Mouse (Mus musculus) v-Abl transformed pro-B cells (cell line): ENCODE measurements around the gene Armc2.

Experiments
- in situ Hi-C, 2 experiments: fragments of 400-800 bp; cut with MboI; formaldehyde crosslinking; loops; one replicate each; pipeline ENCODE4 v1.15.1; 2025; ENCODE audit not compliant: unreplicated experiment in 2 of 2

Armc2 gene

GRCm38 (mm10) chr10:42018016-42018949 lies at the start of gene Armc2:
Armc2 (minus strand) TSS chr10:42018442.
- in situ Hi-C loops = no loop called here

DNA sequence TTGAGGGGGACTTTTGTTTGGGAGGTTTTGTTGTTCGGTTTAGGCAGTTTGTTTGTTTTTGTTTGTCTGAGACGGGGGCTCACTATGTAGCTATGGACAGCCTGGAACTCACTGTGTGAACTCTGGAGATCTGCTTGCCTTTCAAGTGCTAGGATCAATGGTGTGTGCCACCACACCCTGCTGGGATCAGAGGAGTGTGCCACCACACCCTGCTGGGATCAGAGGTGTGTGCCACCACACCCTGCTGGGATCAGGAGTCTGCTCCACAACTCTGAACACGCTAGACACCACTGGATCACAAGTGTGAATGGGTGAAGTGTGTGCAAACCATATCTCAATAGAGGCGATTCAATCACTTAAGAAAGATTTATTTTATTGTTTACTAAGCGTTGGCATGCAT lies 46.2 kb upstream of the Armc2 start:
- in situ Hi-C loops = no loop called here

- in situ Hi-C loops = no loop called here
These were observed 41.3 kb upstream of the Armc2 start for GRCm38 (mm10) chr10:42059522-42059921.

GRCm38 (mm10) chr10:42057746-42058145 lies 39.5 kb upstream of the Armc2 start:
- in situ Hi-C loops = no loop called here

GRCm38 (mm10) chr10:42057231-42057601 lies 39.0 kb upstream of the Armc2 start:
- in situ Hi-C loops = no loop called here

- in situ Hi-C loops = no loop called here
These were observed 38.4 kb upstream of the Armc2 start for GRCm38 (mm10) chr10:42056486-42057230.

DNA sequence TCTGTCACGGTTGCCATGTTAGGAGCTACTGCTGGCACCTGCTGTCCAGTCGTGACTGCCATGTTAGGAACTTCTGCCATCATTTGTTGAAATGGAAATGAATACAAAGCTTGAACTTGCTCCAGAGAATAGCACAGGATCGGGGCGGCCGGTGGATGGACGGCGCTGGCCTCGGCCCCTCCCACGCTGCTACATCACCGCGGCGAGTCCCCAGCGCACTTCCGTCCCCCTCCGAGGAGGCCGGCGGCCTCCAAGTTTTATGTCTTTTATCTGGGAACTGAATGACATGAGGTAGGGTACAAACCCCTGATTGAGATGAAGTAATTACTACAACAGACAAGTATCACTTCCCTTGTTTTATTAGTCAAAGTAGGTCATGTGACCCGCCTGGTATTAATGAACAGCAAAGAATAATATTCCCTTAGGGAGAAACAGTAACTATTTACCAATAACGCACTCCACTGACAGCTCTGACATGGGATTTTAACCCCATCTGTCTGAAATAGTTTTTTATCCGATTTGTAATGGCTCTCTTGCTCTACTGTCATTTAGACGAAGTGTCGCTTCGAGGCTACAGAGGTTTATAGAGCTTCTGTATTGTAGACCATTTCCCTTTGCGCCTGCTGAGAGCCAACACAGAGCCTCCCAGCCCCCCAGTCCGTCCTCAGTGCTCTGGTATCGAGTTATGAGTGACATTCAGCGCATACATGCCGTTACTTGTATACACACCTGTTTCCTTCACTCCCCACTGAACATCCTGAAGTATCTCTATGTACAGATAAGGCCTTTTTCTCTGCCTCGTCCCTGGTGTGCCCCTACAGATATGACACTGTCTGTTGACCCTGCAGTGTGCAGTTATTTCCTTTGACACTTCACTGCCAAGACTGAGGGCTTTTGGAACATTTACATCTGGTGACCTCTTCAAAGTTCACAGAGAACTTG lies 37.3 kb upstream of the Armc2 start:
- in situ Hi-C loops = no loop called here

- in situ Hi-C loops = no loop called here
These were observed 32.8 kb upstream of the Armc2 start for GRCm38 (mm10) chr10:42051069-42051468.

DNA sequence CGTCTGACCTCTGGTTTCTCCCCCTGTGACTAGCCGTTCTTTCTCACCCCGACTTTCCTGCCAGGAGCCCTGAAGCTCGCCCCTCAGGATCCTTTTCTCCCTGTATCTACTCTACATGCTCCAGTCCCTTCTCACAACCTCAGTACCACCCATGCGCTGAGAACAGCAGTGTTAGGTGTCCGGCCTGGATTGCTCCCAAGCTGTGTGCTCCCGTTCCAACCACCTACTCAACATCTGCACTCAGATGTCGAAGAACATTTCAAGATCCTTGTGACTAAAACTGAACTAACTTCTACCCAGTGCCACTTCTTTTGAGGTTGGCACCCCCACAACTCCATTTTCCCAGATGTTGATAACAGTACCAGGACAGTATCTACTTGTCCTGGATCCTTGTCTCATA lies 30.4 kb upstream of the Armc2 start:
- in situ Hi-C loops = no loop called here

- in situ Hi-C loops = no loop called here
These were observed 26.3 kb upstream of the Armc2 start for GRCm38 (mm10) chr10:42044574-42044973.

DNA sequence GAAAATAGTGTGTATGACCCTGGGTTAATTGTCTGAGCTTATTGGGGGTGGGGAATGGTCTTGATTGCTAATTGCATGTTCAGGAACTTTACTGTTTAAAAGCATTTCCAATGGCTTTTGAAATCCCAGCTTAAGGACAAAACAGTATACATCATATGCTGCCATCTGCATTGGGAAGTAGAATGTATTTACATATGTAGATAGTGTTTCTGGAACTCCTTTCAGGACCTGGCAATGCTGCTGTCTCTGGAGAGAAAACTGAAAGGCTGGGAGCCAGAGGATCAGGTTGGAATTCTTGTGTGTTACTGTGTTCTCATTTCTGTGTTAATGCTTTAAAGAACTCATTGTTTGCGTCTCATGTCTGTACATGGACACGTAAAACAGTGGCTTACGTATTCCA lies 25.1 kb upstream of the Armc2 start:
- in situ Hi-C loops = no loop called here

- in situ Hi-C loops = no loop called here
These were observed 24.6 kb upstream of the Armc2 start for GRCm38 (mm10) chr10:42042881-42043280.

DNA sequence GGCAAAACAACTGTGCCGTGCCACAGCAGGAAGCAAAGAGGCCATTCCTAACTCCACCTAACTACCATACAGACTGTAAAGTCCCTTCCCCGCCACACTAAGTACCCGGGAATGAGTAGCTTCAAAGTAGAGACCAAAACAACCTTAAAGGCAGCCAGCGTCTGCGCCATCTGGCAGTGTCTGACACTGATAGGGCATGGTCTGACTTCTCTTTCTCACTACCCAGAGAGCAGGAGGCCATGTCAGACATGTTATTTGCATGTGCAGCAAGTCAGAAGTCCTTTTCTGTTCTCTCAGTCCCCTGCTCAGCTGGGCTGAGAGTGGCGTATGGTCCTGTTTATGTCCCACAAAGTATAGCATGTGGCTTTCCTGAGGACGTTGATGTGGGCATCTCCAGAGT lies 23.8 kb upstream of the Armc2 start:
- in situ Hi-C loops = no loop called here

DNA sequence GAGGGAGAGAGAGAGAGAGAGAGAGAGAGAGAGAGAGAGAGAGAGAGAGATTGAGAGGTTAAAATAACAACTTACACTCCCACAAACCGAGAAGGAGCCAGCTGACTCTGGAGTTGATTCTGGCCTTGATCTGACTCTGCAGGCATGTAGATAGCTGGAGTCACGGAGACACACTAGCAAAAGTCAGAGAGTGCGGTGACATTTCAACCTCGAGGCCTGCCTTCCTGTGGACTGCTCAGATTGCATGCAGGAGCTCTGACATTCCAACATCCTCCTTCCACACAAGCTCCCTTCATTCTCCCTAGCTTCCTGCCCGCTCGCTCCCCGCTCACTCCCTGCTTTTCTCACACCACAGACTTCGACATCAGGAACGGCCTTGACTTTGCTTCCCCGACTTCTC lies 20.3 kb upstream of the Armc2 start:
- in situ Hi-C loops = no loop called here

DNA sequence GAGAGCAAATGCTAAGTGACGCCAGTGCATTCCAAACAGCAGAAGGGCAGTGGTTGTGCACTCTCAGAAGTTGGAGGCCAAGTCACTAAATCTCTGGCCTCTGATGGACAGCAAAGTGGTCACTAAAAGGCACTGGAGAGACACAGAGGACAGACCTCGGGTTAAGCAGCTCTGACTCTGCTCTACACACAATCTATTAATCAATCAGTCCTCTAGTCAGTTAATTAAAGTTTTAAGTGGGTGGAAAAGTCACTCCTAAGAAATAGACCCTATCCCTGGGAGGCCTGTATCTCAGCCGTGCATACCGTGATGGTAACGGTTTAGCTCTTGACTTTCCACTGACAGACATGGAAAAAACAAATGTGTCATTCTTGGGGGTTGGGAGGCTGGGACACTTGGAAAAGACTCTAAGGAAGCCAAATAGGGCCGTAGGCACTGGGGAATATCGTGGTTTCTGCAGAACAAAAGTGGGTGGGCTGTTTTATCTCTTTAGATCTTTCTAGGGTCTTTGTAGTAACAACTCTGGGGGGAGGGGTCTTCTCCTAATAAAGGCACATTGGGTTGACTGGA lies 19.1 kb upstream of the Armc2 start:
- in situ Hi-C loops = no loop called here

GRCm38 (mm10) chr10:42036846-42037245 lies 18.6 kb upstream of the Armc2 start:
- in situ Hi-C loops = no loop called here

- in situ Hi-C loops = no loop called here
These were observed 15.3 kb upstream of the Armc2 start for GRCm38 (mm10) chr10:42033571-42033970.

DNA sequence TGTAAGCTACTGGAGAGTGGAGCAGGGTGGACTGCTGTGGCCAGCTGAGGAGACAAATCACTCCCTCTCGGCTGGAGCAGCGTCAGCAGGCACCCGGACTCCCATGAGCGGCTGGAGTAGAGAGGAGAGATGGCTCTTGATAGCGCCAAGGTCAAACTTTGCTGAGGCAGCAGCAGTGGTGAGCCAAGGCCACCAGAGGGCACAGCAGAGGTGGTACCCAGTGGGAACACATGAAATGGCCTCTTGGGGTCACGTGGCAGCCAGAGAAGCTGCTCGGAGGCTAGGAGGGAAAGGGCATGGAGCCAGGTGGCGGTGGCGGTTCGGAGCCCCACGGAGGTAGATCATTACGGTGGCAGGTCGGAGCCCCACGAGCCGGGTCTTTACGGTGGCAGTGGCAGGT lies 12.8 kb upstream of the Armc2 start:
- in situ Hi-C loops = no loop called here

DNA sequence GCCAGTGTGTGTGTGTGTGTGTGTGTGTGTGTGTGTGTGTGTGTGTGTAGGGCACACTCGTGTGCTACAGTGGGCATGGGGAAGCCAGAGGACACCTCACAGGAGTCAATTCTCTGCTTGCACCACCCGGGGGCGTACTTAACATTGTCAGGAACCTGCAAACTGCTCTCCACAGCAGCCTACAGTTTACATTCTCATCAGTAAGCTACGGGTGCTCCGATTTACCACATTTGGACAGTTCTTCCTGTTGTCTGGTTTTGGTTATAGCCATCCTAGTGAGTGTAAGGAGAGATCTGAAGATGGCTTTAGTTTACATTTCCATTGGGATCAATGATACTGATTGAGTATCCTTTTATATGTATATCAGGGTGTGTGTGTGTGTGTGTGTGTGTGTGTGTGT lies 11.3 kb upstream of the Armc2 start:
- in situ Hi-C loops = no loop called here

GRCm38 (mm10) chr10:42027337-42027736 lies 9.1 kb upstream of the Armc2 start:
- in situ Hi-C loops = no loop called here
